Mouse (Mus musculus) thymus, postnatal 14 days (tissue): Measurements from ENCODE around the gene Clasp1.

Experiments used
- DNase-seq: peaks from one replicate; pipeline ENCODE4 v3.0.0; 2021

The Clasp1 gene

GRCm38 (mm10) chr1:118388757-118389453, at the start of gene Clasp1:
Gene Clasp1, plus strand, starts transcription at chr1:118389058.
- peak; percentile 96 for DNase-seq

GRCm38 (mm10) chr1:118343649-118344435, 45.0 kb upstream of the Clasp1 start:
- DNase-seq = no peak

- no peak for DNase-seq
Observed at GRCm38 (mm10) chr1:118349922-118350321, 38.9 kb upstream of the Clasp1 start.

- no peak for DNase-seq
Observed at GRCm38 (mm10) chr1:118359071-118359761, 29.6 kb upstream of the Clasp1 start.

DNA sequence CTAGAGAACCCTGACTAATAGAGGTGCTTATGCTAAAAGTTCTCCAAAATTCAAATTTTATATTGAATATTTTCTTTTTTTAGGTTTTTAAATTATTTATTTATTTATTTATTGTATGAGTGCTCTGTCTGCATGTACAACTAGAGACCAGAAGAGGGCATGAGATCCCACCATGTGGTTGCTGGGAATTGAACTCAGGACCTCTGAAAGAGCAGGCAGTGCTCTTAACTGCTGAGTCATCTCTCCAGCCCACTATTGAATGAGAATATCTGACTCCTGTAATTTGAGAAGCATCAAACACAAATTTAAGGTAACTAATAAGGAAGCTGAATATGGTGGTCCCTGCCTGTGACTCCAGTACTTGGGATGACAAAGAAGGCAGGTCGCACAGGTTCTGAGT, 20.9 kb upstream of the Clasp1 start:
- DNase-seq = peak; percentile 42

GRCm38 (mm10) chr1:118368721-118369461, 20.0 kb upstream of the Clasp1 start:
- DNase-seq = no peak

DNA sequence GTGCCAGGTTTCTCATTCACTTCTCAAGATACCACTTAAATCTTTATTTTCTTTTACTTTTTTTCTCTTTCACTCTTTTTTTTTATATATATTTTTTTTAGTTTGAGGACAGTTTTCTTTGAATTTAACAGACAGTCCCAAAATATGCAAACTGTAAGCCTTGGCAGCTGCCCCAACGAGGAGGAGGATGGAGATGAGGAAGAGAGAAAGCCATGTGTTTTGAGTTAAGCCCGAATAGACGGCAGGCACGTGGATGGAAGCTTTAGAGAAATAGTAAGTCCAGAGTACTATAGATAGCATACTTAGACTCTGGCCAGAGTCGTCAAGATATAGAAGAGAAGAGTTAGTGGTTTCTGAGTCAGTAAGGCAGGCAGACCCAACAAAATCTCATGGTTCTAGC, 11.1 kb upstream of the Clasp1 start:
- no peak for DNase-seq

- DNase-seq = no peak
Observed at GRCm38 (mm10) chr1:118380105-118380786, 8.6 kb upstream of the Clasp1 start.

GRCm38 (mm10) chr1:118388127-118388756, 616 bp upstream of the Clasp1 start:
- DNase-seq = peak; percentile 79

DNA sequence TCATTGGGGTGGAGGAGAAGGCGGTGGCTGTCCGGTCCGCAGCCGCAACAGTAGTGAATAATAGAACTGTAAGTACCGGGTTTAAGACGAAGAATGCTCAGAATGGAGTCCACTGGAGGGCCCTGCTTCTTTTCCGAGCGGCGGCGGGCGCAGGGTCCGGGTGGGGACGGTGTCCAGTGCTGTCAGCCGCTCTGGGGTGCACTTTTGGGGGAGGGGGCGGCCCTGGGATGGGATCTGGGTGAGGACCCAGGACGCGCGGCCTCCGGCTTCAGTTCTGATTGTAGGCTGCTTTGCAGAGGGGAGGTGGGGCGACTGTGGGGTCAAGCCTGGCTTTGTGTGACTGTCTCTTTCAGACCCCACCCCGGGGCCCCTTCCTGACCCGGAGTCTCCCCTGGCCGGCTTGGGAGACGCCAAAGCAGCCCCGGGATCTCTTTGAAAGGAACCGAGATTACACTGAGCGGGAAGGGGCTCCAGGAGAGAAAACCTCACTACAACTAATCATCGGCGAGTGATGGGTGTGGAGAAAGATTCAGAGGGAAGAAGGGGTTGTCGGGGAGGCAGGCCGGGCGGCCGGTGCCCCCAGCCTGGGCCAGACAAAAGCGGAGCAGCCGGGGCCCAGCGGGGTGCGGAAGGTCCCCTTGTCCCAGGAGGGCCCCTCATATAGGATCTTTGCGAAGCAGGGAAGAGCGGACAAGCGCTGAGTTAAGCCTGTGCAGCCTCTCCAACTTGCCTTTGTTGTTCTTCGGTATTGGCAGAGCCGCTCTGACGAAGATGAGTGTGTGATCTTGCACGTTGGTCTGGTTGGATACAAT, 802 bp downstream of the Clasp1 start:
- peak; percentile 77 for DNase-seq

DNA sequence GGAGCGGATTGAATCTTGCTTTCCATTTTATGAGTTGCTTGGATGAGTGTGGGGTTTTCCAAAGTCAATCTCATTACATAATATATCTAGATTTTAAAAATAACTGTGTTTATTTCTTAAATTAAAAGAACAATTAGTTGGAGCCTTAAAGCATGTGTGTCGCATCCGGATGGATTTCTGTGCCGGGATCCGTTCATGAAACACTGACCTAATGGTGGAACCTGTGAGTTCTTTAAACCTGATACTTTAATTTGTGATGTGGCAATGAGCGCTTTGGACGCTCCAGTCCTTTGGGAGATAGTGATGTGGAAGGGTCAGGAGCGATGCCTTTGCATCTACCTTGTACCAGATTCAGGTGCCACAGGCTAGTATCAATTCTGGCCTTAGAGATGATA, 1.4 kb downstream of the Clasp1 start:
- no peak for DNase-seq

DNA sequence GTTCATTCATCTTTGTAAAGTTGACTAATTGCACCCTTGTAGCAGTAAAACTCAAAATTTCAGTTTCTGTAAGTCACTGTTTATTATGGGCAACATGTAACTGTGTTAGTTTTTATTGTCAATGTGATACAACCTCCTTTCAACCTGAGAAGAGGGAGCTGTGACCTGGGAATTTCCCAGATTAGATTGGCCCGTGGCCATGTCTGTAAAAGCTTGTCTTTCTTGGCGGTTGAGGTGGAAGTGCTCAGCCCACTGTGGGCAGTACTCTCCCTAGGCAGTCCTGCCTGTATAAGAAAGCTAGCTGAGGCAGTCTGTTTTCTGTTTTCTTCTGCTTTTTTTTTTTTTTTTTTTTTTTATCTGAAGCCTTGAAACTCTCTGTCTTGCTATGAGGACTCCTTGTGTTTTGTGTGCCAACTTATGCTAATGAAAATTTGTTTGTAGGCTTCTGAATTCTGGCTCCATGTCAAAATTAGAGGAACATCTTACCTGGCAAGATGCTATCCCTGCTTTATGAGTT, 2.1 kb downstream of the Clasp1 start:
- DNase-seq = no peak

DNA sequence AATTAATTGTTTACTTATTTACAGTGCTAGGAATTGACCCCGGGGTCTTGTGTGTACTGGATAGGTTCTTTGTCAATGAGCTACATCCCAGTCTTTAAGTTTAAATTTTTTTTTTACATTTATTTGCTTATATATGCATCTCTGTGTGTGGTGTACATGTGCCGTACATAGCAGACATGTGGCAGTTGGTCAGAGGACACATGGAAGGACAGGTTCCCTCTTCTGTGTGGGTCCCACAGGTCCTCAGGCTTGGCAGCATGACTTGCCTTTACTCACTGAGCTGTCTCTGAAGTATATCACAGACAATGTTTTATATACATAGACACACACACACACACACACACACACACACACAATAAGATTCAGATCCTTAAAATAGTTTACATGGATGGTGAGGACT, 3.4 kb downstream of the Clasp1 start:
- no peak for DNase-seq

DNA sequence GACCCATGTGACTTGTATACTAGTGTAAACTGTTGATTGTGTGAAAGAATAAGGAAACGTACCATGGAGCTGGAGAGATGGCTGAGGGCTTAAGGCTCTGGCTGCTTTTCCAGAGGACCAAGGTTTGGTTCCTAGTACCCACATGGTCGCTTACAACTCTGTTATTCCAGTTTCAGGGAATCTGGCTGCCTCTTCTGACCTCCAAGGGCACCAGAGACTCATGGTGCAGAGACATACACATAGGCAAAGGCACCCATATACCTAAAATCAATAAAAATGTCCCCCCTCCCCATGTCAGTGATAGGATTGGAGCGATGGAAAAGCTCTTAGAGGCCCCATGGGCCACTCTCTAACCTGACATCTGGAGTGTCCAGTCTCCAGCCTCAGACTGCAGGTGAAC, 5.1 kb downstream of the Clasp1 start:
- no peak for DNase-seq

DNA sequence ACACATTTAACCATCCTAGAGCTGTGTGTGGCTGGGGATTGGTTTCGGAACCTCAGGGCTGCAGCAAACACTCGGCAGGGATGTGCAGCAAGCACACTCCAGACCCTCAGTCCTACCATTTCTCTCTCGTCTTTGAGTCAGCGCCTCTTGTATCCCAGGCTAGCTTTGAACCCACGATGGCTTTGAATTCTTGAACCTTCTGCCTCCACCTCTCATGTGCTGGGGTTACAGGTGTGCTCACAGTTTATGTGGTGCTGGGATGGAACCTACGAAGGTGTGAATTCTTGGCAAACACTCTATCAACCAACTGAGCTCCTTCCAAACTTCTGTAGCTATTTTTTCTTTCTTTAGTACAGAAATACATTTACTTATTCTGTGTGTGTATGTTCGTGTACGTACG, 9.0 kb downstream of the Clasp1 start:
- no peak for DNase-seq

DNA sequence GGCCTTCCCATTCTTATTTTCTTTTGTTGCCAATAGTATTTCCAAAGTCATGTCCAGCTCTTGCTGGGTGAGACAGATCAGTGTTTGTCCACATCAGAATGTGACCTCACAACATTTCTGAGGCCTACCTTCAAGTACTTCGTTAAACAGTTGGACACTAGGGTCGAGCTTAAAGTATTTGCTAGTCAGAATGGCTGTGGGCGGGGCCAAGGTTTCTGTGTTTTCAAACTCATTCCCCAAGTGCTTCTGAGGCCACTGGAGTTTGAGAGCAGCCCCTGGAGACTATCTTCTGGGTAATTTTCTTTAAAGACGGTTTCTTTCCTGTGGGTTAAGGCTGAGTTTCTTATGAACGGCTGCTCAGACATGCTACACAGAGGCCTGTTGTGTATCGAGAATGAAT, 9.7 kb downstream of the Clasp1 start:
- no peak for DNase-seq

- no peak for DNase-seq
Observed at GRCm38 (mm10) chr1:118399625-118400310, 10.9 kb downstream of the Clasp1 start.

DNA sequence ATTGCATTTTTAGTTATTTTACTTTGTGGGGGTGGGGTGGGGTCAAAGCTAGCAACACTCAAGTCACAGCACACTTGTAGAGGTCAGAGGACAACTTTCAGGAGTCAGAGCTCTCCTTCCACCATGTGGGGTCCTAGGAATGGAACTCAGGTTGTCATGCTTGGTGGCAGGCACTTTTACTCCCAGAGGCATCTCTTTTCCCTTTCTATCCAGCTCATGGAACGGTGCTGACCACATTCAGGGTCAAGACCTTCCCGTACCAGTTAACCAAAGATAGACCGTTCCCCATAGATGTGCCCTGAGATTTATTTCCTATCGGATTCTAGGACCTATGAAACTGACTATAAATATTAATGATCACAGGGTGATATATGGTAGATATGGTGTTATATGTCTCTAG, 13.1 kb downstream of the Clasp1 start:
- DNase-seq = no peak

DNA sequence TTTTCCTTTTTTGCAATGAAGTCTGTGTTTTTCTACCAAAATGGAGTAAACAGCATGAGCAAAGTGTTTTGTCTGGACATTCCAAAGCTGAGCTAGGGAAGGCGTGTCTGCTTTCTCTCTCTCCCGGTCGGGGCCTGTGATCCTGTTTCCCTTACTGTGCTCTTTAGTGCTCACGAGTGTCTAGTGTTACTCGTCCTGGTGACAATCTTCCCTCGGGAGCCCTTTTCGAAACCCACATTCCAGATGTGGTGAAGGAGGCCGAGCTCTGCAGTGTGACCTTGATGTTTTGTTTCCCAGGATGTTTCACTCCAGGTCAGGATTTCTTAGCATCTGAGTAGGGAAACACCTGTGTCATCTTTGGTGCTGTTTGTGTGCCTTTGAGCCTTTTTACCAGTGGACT, 13.7 kb downstream of the Clasp1 start:
- DNase-seq = no peak

DNA sequence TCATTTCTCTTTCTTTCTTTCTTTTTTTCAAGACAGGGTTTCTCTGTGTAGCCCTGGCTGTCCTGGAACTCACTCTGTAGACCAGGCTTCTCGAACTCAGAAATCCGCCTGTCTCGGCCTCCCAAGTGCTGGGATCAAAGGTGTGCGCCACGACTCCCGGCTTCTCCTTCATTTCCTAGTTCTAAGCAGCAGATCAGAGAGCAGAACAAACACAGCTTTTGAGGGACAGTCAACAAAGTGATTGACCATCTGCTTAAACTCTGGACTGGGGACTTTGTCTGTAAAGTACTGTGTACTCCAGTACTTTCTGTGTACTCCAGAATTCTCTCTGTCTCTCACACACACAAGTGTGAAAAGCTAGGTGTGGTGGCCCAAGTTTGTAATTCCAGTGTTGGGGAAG, 14.1 kb downstream of the Clasp1 start:
- DNase-seq = no peak
